Mouse (Mus musculus): Measurements from ENCODE around the gene Tenm4. TPM values are rescaled to one million over a fixed set of nuclear protein-coding genes. Genes with fewer than 3 reads are reported as not detected.

The Tenm4 gene
- polyA plus RNA-seq, 2 experiments, result 12.7 to 37.4 TPM

DNA sequence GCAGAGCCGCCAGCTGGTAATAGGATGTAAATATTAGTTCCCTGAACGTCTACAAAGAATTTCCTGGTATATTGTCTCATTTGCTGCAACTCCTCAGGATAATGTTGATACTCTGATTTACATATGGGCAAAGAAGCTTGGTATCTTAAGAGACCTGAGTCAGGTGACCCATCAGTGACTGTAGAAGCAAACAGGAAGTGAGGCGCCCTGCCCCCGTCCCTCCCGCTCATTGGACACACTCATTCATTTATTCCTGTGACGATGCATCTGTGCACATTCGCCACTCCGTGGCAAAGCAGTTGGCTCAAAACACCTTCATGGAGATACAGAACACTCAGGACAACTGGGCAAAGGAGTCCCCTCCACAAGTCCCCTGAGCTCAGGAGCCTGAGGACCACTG, 699.4 kb downstream of the Tenm4 start:
- H3K4me2 ChIP-seq (replicated peaks; ENCODE audit: low read depth, low read length, severe bottlenecking), result no peak overlapping the region
- no peak for TF ChIP-seq POLR2A (IDR thresholded peaks at IDR 0.05; ENCODE audit: borderline replicate concordance, extremely low read depth, insufficient read depth, insufficient read length)
- H3K9me3 ChIP-seq (ENCODE audit: control insufficient read depth, low read length), result no peaks in the 10 kb centered on the region
- H3K4me3 ChIP-seq (replicated peaks; ENCODE audit: low read length), result no peak overlapping the region
- H3K27ac ChIP-seq (replicated peaks; ENCODE audit: low read depth, low read length), result no peak overlapping the region
- WGBS, result 73% methylated on average over 8 of the region's 8 CpGs
- DNase-seq (ENCODE audit: low spot score) (no peak), ATAC-seq (ENCODE audit: low FRiP score, low read depth) (no peak)
- H3K36me3 ChIP-seq (ENCODE audit: control insufficient read depth, insufficient read depth, low read length), result peaks cover 31% of the 10 kb centered on the region
- H3K4me1 ChIP-seq (ENCODE audit: control insufficient read depth, insufficient read depth, low read length), result no peaks in the 10 kb centered on the region
- no peaks in the 10 kb centered on the region for H3K27me3 ChIP-seq (ENCODE audit: control insufficient read depth, insufficient read depth, low read length)
- H3K9ac ChIP-seq (ENCODE audit: low read depth, low read length, severe bottlenecking), result no peak overlapping the region

- no peak for TF ChIP-seq POLR2A (IDR thresholded peaks at IDR 0.05; ENCODE audit: borderline replicate concordance, extremely low read depth, insufficient read depth, insufficient read length)
- H3K36me3 ChIP-seq (ENCODE audit: control insufficient read depth, insufficient read depth, low read length), result peaks cover 28% of the 10 kb centered on the region
- no peaks in the 10 kb centered on the region for H3K9me3 ChIP-seq (ENCODE audit: control insufficient read depth, low read length)
- H3K4me2 ChIP-seq (replicated peaks; ENCODE audit: low read depth, low read length, severe bottlenecking), result no peak overlapping the region
- WGBS, result 81% methylated on average over 4 of the region's 4 CpGs
- H3K9ac ChIP-seq (ENCODE audit: low read depth, low read length, severe bottlenecking), result no peak overlapping the region
- ATAC-seq (ENCODE audit: low FRiP score, low read depth), result no peak
- H3K27me3 ChIP-seq (ENCODE audit: control insufficient read depth, insufficient read depth, low read length), result no peaks in the 10 kb centered on the region
- H3K4me1 ChIP-seq (ENCODE audit: control insufficient read depth, insufficient read depth, low read length), result no peaks in the 10 kb centered on the region
- no peak for DNase-seq (ENCODE audit: low spot score)
- no peak overlapping the region for H3K4me3 ChIP-seq (replicated peaks; ENCODE audit: low read length)
- H3K27ac ChIP-seq (replicated peaks; ENCODE audit: low read depth, low read length), result no peak overlapping the region
These were observed 700.0 kb downstream of the Tenm4 start for GRCm38 (mm10) chr7:96871031-96871430.

DNA sequence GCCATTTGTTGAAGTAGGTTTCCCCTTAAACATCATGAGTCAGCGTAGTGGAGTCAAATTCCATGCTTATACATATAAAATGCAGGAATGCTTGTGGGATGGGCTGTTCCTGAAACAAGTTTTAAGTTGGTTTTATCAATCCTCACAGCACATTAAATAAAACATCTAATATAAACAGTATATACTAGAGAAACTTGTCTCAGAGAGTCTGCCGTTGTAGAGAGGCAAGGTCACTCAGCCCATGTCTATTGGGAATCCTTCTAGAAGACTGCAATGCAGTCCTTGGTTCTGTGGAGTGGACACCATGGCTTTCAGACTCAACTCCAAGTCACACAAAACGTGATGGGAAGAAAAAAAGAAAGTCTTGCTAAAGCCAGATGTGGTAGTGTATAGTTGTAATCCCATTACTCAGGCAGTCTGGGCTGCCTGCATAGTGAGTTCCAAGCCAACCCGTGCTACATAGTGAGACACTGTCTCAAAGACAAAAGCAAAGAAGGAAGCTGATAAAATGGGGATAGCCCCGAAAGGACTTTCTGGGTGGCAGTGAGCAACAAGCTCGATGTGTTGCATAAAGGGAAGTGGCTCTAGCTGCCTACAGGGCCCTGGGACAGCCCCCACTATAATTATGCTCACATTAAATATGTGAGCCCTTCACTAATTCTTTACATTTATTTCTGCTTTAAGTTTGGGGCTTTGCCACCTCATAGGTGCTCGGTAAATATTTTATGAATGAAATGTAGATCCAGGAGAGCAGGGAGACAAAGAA, 707.6 kb downstream of the Tenm4 start:
- Histone ChIP-seq H3K36me3 (ENCODE audit: control insufficient read depth, insufficient read depth, low read length) (peaks cover 18% of the 10 kb centered on the region), H3K27me3 (ENCODE audit: control insufficient read depth, insufficient read depth, low read length) (no peaks in the 10 kb centered on the region), H3K4me3 (replicated peaks; ENCODE audit: low read length) (no peak overlapping the region), H3K9ac (ENCODE audit: low read depth, low read length, severe bottlenecking) (no peak overlapping the region), H3K9me3 (ENCODE audit: control insufficient read depth, low read length) (no peaks in the 10 kb centered on the region), H3K27ac (replicated peaks; ENCODE audit: low read depth, low read length) (no peak overlapping the region), H3K4me1 (ENCODE audit: control insufficient read depth, insufficient read depth, low read length) (no peaks in the 10 kb centered on the region), H3K4me2 (replicated peaks; ENCODE audit: low read depth, low read length, severe bottlenecking) (no peak overlapping the region)
- DNase-seq (ENCODE audit: low spot score), result no peak
- no peak for ATAC-seq (ENCODE audit: low FRiP score, low read depth)
- TF ChIP-seq POLR2A (IDR thresholded peaks at IDR 0.05; ENCODE audit: borderline replicate concordance, extremely low read depth, insufficient read depth, insufficient read length), result no peak
- 75% methylated on average over 7 of the region's 7 CpGs for WGBS

DNA sequence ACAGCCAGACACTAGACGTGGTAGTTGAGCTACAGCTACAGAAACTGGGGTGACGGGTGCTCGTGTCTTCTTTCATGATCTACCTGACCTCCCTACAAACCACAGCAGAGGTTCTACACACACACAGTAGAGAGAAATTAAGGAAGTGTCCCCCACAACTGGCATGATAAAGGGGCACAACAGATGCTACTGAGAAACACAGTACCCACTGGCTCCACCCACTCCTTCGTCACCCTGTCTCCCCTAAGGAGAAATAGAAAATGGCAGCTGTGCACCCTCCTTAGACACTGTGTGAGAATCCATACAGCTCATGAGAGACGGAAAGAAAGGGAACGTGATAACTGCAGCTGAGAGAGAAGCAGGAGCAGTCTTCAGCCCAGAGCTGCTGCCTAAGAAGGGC, 708.5 kb downstream of the Tenm4 start:
- H3K9me3 ChIP-seq (ENCODE audit: control insufficient read depth, low read length), result no peaks in the 10 kb centered on the region
- no peaks in the 10 kb centered on the region for H3K4me1 ChIP-seq (ENCODE audit: control insufficient read depth, insufficient read depth, low read length)
- no peak overlapping the region for H3K4me3 ChIP-seq (replicated peaks; ENCODE audit: low read length)
- peaks cover 13% of the 10 kb centered on the region; the same call in 1 of the 2 replicates for H3K36me3 ChIP-seq (ENCODE audit: control insufficient read depth, insufficient read depth, low read length)
- DNase-seq (ENCODE audit: low spot score), result no peak
- WGBS, result 85% methylated on average over 6 of the region's 6 CpGs
- H3K27me3 ChIP-seq (ENCODE audit: control insufficient read depth, insufficient read depth, low read length), result no peaks in the 10 kb centered on the region
- H3K27ac ChIP-seq (replicated peaks; ENCODE audit: low read depth, low read length), result no peak overlapping the region
- no peak for TF ChIP-seq POLR2A (IDR thresholded peaks at IDR 0.05; ENCODE audit: borderline replicate concordance, extremely low read depth, insufficient read depth, insufficient read length)
- ATAC-seq (ENCODE audit: low FRiP score, low read depth), result no peak
- H3K4me2 ChIP-seq (replicated peaks; ENCODE audit: low read depth, low read length, severe bottlenecking), result no peak overlapping the region
- H3K9ac ChIP-seq (ENCODE audit: low read depth, low read length, severe bottlenecking), result no peak overlapping the region

DNA sequence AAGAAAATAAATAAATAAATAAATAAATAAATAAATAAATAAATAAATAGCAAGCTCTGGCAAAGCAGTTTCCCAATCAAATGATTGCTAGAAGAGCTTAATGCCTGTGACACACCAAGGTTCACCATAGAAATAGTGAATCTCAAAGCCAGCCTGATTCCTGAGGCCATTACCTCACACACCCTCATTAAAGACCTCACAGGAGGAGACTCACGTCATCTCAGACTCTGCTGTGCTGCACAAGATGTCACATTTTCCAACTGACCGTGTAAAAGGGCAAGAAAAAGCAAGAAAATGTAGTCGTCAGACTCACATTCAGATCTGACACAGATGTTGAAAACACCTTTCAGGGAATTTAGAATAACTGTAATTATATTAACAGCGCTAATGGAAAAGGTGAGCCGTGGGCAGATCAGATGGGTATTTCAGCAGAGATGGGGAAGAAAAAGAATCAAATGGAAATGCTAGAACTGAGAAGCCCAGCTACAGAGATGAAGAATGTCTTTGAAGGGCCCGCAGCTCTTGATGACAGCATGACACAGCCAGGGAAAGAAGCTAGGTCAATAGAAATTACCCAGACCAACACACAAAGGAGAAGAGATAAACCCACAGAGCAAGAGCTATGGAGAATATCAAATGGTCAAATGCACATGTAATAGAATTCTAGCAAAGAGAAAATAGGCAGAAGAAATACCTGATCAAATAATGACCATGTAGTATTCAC, 709.3 kb downstream of the Tenm4 start:
- Histone ChIP-seq H3K36me3 (ENCODE audit: control insufficient read depth, insufficient read depth, low read length) (peaks cover 15% of the 10 kb centered on the region; the same call in 1 of the 2 replicates), H3K4me3 (replicated peaks; ENCODE audit: low read length) (no peak overlapping the region), H3K27ac (replicated peaks; ENCODE audit: low read depth, low read length) (no peak overlapping the region), H3K9me3 (ENCODE audit: control insufficient read depth, low read length) (no peaks in the 10 kb centered on the region), H3K4me2 (replicated peaks; ENCODE audit: low read depth, low read length, severe bottlenecking) (no peak overlapping the region), H3K4me1 (ENCODE audit: control insufficient read depth, insufficient read depth, low read length) (no peaks in the 10 kb centered on the region), H3K27me3 (ENCODE audit: control insufficient read depth, insufficient read depth, low read length) (no peaks in the 10 kb centered on the region), H3K9ac (ENCODE audit: low read depth, low read length, severe bottlenecking) (no peak overlapping the region)
- no peak for ATAC-seq (ENCODE audit: low FRiP score, low read depth)
- WGBS, result 72% methylated on average over 6 of the region's 6 CpGs
- TF ChIP-seq POLR2A (IDR thresholded peaks at IDR 0.05; ENCODE audit: borderline replicate concordance, extremely low read depth, insufficient read depth, insufficient read length), result no peak
- DNase-seq (ENCODE audit: low spot score), result no peak

Data from limb, embryonic 14.5 days (tissue).